Mouse (Mus musculus) left cerebral cortex, postnatal 4 days (tissue): ENCODE data around the gene Pcca. TPM values are rescaled to one million over a fixed set of nuclear protein-coding genes. Genes with fewer than 3 reads are reported as not detected.

Source experiments
- DNase-seq: peaks from one replicate; pipeline ENCODE4 v3.0.0-alpha.2; 2022
- intact Hi-C: fragments of 180-260 bp; cut with DNase I; formaldehyde crosslinking; loops from one replicate; pipeline ENCODE4 v1.15.1; 2025
- total RNA-seq, 2 experiments: library from RNA; stranded (reverse); gene quantifications; 2 replicates each; pipeline ENCODE4 v1.2.3; 2021

Pcca gene
- total RNA-seq, 2 experiments from 2014 or later: 26.1 to 29.5 TPM

- no peak for DNase-seq
- intact Hi-C loops: no loop called here
These were observed 375.4 kb downstream of the Pcca start for GRCm38 (mm10) chr14:122909368-122910091.

DNA sequence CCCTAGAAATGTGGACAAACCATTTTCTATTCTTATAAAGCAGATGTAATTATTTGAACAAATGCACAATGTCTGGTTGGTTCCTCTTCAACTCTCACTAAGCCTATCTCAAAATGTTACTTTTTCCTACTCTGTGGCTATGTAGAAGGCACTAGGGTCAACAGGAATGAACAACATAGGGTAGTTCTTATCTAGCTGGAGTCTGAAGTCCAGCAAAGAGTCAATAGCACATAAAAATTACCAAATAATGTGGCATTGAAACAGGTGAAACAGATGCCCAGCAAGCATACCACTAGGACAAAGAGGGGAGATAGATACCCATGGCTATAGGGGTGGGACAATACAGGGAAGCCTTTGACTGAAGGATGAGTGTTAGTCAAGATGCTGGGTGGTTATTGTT lies 377.1 kb downstream of the Pcca start:
- intact Hi-C loops: no loop called here

GRCm38 (mm10) chr14:122912137-122912536 lies 378.0 kb downstream of the Pcca start:
- intact Hi-C loops: no loop called here
- DNase-seq: no peak

More for the DNA sequence above, 377.1 kb downstream of the Pcca start:
- no peak for DNase-seq

DNA sequence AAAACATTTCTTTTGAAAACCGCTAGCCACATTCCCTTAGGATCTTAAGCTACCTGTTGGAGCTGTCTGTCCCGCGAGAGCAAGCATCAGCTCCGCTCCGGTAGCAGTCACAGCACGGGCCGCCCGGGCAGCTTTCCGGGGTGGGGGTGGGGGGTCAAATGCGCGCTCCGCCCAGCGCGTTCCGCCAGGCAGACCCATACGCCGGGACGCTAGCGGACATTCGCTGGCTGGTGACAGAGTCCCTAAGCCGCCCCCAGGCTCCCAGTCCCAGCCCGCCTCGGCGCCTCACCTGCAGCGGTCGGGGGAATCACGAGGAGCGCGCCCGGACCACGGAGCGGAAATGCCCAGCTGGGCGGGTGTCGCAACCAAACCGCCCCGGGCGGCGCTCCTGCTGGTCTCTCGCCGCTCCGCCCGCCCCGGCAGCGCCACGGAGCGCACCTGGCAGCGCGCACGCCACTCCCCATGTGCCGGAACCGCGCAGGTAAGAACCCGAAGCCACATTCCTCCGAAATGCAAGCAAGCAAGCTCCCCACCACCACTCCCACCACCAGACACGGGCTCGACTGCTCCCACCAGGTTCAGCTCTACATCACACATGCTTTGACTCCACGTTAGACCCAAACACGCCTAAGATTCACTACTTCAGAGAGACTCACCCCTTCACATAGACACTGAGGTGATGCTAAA lies 378.8 kb downstream of the Pcca start:
- peak; percentile 42 for DNase-seq
- intact Hi-C loops: no loop called here

DNA sequence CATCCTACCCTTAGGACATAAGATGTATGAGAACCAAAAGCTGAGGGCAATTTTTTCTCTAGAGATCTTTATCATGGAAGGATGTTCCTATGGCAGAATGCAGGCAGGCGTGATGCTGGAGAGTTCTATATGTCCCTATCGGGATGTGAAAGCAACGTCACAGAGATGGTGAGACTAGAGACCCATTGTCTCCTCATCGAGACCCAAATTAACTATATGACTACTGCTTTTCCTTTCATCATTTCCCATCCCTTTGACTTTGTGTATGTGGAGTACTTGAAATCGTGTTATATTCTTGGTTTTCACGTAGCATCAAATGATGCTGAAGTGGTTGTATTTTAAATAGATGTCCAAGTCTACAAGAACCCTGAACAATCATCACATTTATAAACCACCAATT lies 379.5 kb downstream of the Pcca start, which contains the start of gene Ggact:
Gene Ggact, minus strand, starts transcription at position 101 of the 400 bp plus-strand sequence.
- intact Hi-C loops: no loop called here
- no peak for DNase-seq

GRCm38 (mm10) chr14:122917676-122918075 lies 383.6 kb downstream of the Pcca start:
- DNase-seq: no peak
- intact Hi-C loops: no loop called here

DNA sequence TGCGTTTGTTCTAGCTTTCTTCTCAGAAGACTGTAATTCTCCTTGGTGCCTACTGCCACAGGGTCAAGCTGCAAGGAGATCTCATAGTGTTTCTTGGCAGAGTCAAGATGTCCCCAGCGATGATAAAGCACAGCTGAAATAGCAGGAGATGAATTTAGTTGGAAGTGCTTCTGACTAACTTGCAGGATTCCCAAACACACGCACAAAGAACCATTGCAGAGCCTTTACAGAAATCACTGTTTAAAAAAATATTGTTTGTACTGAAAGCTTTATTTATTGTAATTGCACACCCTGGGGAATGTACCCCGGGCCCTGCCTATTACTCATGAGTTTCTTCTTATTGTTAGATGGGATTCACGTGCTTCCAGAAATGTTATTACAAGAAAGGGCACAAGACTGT lies 385.9 kb downstream of the Pcca start:
- DNase-seq: no peak

GRCm38 (mm10) chr14:122936460-122936859 lies 402.3 kb downstream of the Pcca start:
- peak; percentile 11 for DNase-seq
- intact Hi-C loops: no loop called here

More for the DNA sequence above, 385.9 kb downstream of the Pcca start:
- intact Hi-C loops: no loop called here

Other genes with a start within 250 kb of the Pcca start
- under 1 TPM; 0.28 to 0.50 TPM for gene Gm5089, start 83.2 kb upstream of the Pcca start, total RNA-seq
- 1 to 10 TPM; 3.9 to 5.1 TPM for gene Zic5, start 68.6 kb upstream of the Pcca start, total RNA-seq
- gene Zic2, start 58.9 kb upstream of the Pcca start, total RNA-seq: 10 to 100 TPM; 22.4 to 24.1 TPM
- under 1 TPM in 1 of 2 experiments, not detected in 1; 0.40 TPM for gene Gm10837, start 43.7 kb upstream of the Pcca start, total RNA-seq